Mouse (Mus musculus) cortical plate, adult 2 months (tissue): ENCODE measurements around the gene Mmel1. TPM values are rescaled to one million over a fixed set of nuclear protein-coding genes. Genes with fewer than 3 reads are reported as not detected.

Experiments used
- H3K27ac ChIP-seq: fragments of 200-500 bp; 2 replicates; pipeline ENCODE4 v1.5.1; 2012; ENCODE audit warnings: low read length, control low read depth, inconsistent platforms; ENCODE audit not compliant: insufficient read depth
- H3K4me1 ChIP-seq: fragments of 200-500 bp; 2 replicates; pipeline ENCODE4 v1.6.1; 2011; ENCODE audit warnings: low read length; ENCODE audit not compliant: control insufficient read depth, insufficient read depth
- H3K4me3 ChIP-seq: fragments of 200-500 bp; 2 replicates; pipeline ENCODE4 v1.5.1; 2011; ENCODE audit warnings: mild to moderate bottlenecking, low read length, control low read depth; ENCODE audit not compliant: insufficient read depth
- CTCF ChIP-seq: fragments of 200-500 bp; IDR thresholded peaks from 2 replicates; pipeline ENCODE4 v1.5.1; 2011; ENCODE audit warnings: mild to moderate bottlenecking, control low read depth, low read length; ENCODE audit not compliant: insufficient read depth; ENCODE audit errors: extremely low read depth
- POLR2A ChIP-seq: fragments of 200-500 bp; IDR thresholded peaks from 2 replicates; pipeline ENCODE4 v1.6.1; 2011; ENCODE audit warnings: mild to moderate bottlenecking, low read length, control low read depth; ENCODE audit not compliant: insufficient read depth; ENCODE audit errors: extremely low read depth
- polyA plus RNA-seq: library from polyadenylated mRNA; depleted of rRNA; stranded (reverse); fragments of >200 nt; gene quantifications from 2 replicates; pipeline ENCODE4 v1.2.3, GENCODE M21; 2012

Mmel1 gene
- polyA plus RNA-seq, 1 experiment = 1.2 TPM

GRCm38 (mm10) chr4:154877864-154878548, 8.6 kb downstream of the Mmel1 start:
- Histone ChIP-seq H3K4me3 (0 out of 2 replicates have a peak overlapping the region, but pooled peaks have one; percentile 15), H3K27ac (no peak overlapping the region; the same call in 1 of the 2 replicates), H3K4me1 (no peaks in the 10 kb centered on the region)
- TF ChIP-seq CTCF (peak; percentile 99), POLR2A (peak; percentile 87)

GRCm38 (mm10) chr4:154880730-154881129, 11.3 kb downstream of the Mmel1 start:
- no peak for TF ChIP-seq CTCF
- TF ChIP-seq POLR2A = no peak
- Histone ChIP-seq H3K27ac (no peak overlapping the region), H3K4me3 (no peak overlapping the region), H3K4me1 (no peaks in the 10 kb centered on the region)

GRCm38 (mm10) chr4:154882014-154882659, 12.8 kb downstream of the Mmel1 start:
- TF ChIP-seq CTCF = no peak
- TF ChIP-seq POLR2A = no peak
- Histone ChIP-seq H3K27ac (no peak overlapping the region), H3K4me3 (no peak overlapping the region), H3K4me1 (no peaks in the 10 kb centered on the region)

GRCm38 (mm10) chr4:154885416-154885815, 16.0 kb downstream of the Mmel1 start:
- no peak for TF ChIP-seq CTCF
- no peak for TF ChIP-seq POLR2A
- Histone ChIP-seq H3K4me1 (no peaks in the 10 kb centered on the region), H3K27ac (no peak overlapping the region), H3K4me3 (no peak overlapping the region)

- TF ChIP-seq CTCF (no peak), POLR2A (no peak)
- no peak overlapping the region for H3K4me3 ChIP-seq
- H3K27ac ChIP-seq = no peak overlapping the region
- no peaks in the 10 kb centered on the region for H3K4me1 ChIP-seq
These were observed 17.6 kb downstream of the Mmel1 start for GRCm38 (mm10) chr4:154886876-154887592.

- Histone ChIP-seq H3K4me3 (no peak overlapping the region), H3K27ac (no peak overlapping the region), H3K4me1 (no peaks in the 10 kb centered on the region)
- TF ChIP-seq POLR2A = no peak
- no peak for TF ChIP-seq CTCF
These were observed 18.3 kb downstream of the Mmel1 start for GRCm38 (mm10) chr4:154887593-154888250.

- TF ChIP-seq POLR2A = no peak
- no peak for TF ChIP-seq CTCF
- H3K4me3 ChIP-seq = no peak overlapping the region
- no peak overlapping the region for H3K27ac ChIP-seq
- H3K4me1 ChIP-seq = no peaks in the 10 kb centered on the region
These were observed 21.5 kb downstream of the Mmel1 start for GRCm38 (mm10) chr4:154890887-154891286.

GRCm38 (mm10) chr4:154895549-154895948, 26.2 kb downstream of the Mmel1 start:
- peaks cover 1% of the 10 kb centered on the region; the same call in 1 of the 2 replicates for H3K4me1 ChIP-seq
- no peak for TF ChIP-seq CTCF
- no peak for TF ChIP-seq POLR2A
- H3K4me3 ChIP-seq = no peak overlapping the region
- H3K27ac ChIP-seq = no peak overlapping the region
